8 mouse cellular contexts compared by ENCODE assay signal in the genomic region with DNA sequence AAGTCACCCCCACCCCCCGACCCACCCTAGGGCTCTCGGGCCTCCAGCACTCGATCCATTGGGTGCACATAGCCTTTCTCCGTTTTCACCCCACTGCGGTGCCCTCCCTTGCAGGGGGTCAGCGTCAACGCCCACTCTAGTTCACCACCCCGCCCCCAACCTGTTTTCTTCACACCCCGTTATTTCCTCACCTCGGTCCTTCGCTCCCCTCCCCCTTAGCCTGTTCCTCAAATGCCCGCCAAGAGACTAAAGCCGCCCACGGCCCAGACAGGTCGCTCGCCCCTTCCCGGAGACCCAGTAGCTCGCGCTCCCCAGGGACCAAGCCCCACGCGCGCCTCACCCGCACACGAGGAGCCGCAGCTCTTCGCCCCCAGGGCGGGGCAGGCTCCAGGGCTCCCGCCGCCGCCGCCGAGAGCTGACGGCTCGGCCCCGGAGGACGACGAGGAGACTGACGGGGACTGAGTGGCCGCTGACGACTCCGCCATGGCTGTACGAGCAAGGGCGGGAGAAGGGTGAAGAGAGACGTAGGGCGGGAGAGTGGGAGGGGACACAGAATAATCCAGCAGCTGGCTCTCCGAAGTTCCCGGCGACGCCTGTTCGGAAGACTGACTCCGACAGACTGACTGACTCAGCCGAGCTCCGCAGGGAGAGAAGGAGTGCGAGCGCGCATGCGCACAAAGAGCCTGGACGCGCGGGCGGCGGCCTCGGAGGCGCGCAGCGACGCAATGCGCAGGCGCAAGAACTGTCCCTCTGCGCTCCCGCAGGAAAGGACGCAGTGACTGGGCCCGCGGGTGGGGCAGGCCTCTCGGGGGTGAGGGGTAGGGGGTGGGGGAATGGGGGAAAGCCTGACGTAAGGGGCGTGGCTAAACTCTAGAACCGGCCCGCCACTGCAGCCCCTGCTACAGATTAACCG. TPM values are rescaled to one million over a fixed set of nuclear protein-coding genes. Genes with fewer than 3 reads are reported as not detected.
DNase-seq lines count a peak whose midpoint lies in the region; ATAC-seq and TF ChIP-seq lines count a peak whose summit lies in the region.

TSS of gene Rtn3 (minus strand) at position 683 of the 913 bp plus-strand sequence.

- TF ChIP-seq CTCF in liver, adult 2 months (IDR thresholded peaks at IDR 0.05; ENCODE audit: low read depth, low read length), result no peak

- WGBS in heart, embryonic 11.5 days (ENCODE audit: insufficient replicate concordance), result 1% methylated on average over 80 of the region's 80 CpGs
- under 1% methylated on average over 76 of the region's 80 CpGs for WGBS in kidney, embryonic 16.5 days
- under 1% methylated on average over 80 of the region's 80 CpGs for WGBS in liver, adult 2 months

- no peaks in the 10 kb centered on the region for H3K36me3 ChIP-seq in heart, embryonic 11.5 days (ENCODE audit: control insufficient read depth, insufficient read depth, low read length)
- no peaks in the 10 kb centered on the region for H3K36me3 ChIP-seq in kidney, embryonic 16.5 days (ENCODE audit: insufficient read depth, low read length)
- H3K36me3 ChIP-seq in liver, adult 2 months (ENCODE audit: control insufficient read depth, insufficient read depth, low read length), result no peaks in the 10 kb centered on the region
- no peaks in the 10 kb centered on the region for H3K36me3 ChIP-seq in myocyte (ENCODE audit: control insufficient read depth, insufficient read depth)
- H3K36me3 ChIP-seq in splenic B cell, adult 2 months (ENCODE audit: control insufficient read depth, insufficient read depth, low read length, poor library complexity, severe bottlenecking), result no peaks in the 10 kb centered on the region

- H3K4me1 ChIP-seq in heart, embryonic 11.5 days (ENCODE audit: control insufficient read depth, insufficient read depth, low read length), result peaks cover 5% of the 10 kb centered on the region
- H3K4me1 ChIP-seq in kidney, embryonic 16.5 days (ENCODE audit: insufficient read depth, low read length), result peaks cover 11% of the 10 kb centered on the region; the same call in 1 of the 2 replicates
- peaks cover 5% of the 10 kb centered on the region for H3K4me1 ChIP-seq in liver, adult 2 months (ENCODE audit: control insufficient read depth, insufficient read depth, low read length)

- DNase-seq in B cell, adult 2 months, result peak; percentile 91 to 94
- peak; percentile 99 for DNase-seq in brain, adult 2 months (ENCODE audit: low read depth, low spot score)
- DNase-seq in liver, adult 2 months (ENCODE audit: extremely low read depth, low read depth, low spot score), result peak; percentile 92
- peak; percentile 98 for DNase-seq in splenic B cell, adult 2 months (ENCODE audit: low read depth, low spot score)

- H3ac ChIP-seq in myocyte (ENCODE audit: control insufficient read depth, insufficient read length), result peak within 1 kb of the TSS; percentile 40

- peak; percentile 88 for ATAC-seq in erythroblast, adult 5-6 weeks (replicated peaks; ENCODE audit: low FRiP score, poor library complexity, severe bottlenecking)
- peak; percentile 90 for ATAC-seq in heart, embryonic 11.5 days (replicated peaks; ENCODE audit: insufficient number of reproducible peaks, low FRiP score, low TSS enrichment)
- peak; percentile 96 for ATAC-seq in kidney, embryonic 16.5 days (ENCODE audit: low FRiP score, low TSS enrichment)

- TF ChIP-seq POLR2A in liver, adult 2 months (IDR thresholded peaks at IDR 0.05; ENCODE audit: extremely low read depth, insufficient read depth, low read length), result peak; percentile 98
- TF ChIP-seq POLR2A in myocyte (IDR thresholded peaks at IDR 0.05; ENCODE audit: insufficient read length, low read depth), result peak; percentile 90

- peak within 1 kb of the TSS; percentile 100 for H3K27ac ChIP-seq in heart, embryonic 11.5 days (ENCODE audit: low read depth, low read length)
- peak within 1 kb of the TSS; percentile 100 for H3K27ac ChIP-seq in kidney, embryonic 16.5 days (ENCODE audit: low read length)
- peak within 1 kb of the TSS; percentile 90 for H3K27ac ChIP-seq in liver, adult 2 months (replicated peaks; ENCODE audit: insufficient read depth, low read depth, low read length)

- peaks cover 13% of the 10 kb centered on the region; the same call in 1 of the 2 replicates for H3K79me2 ChIP-seq in liver, adult 2 months (ENCODE audit: control insufficient read depth, insufficient read depth, low read length)
- H3K79me2 ChIP-seq in myocyte (ENCODE audit: control insufficient read depth, insufficient read depth), result peaks cover 45% of the 10 kb centered on the region

- H3K9me3 ChIP-seq in heart, embryonic 11.5 days (replicated peaks; ENCODE audit: control insufficient read depth, low read length), result no peaks in the 10 kb centered on the region
- H3K9me3 ChIP-seq in kidney, embryonic 16.5 days (ENCODE audit: low read length), result no peaks in the 10 kb centered on the region

- H3K4me3 ChIP-seq in heart, embryonic 11.5 days (ENCODE audit: low read depth, low read length), result peak within 1 kb of the TSS; percentile 99
- H3K4me3 ChIP-seq in kidney, embryonic 16.5 days (ENCODE audit: low read length), result peak within 1 kb of the TSS; percentile 99
- H3K4me3 ChIP-seq in liver, adult 2 months (ENCODE audit: insufficient read depth, low read depth, low read length), result peak within 1 kb of the TSS; percentile 81
- peak within 1 kb of the TSS; percentile 86 for H3K4me3 ChIP-seq in myocyte

- H3K9ac ChIP-seq in heart, embryonic 11.5 days (ENCODE audit: low read depth, low read length), result peak within 1 kb of the TSS; percentile 100
- H3K9ac ChIP-seq in kidney, embryonic 16.5 days (replicated peaks; ENCODE audit: low read length), result peak within 1 kb of the TSS; percentile 95
- H3K9ac ChIP-seq in liver, adult 2 months (ENCODE audit: low read depth, low read length), result peak within 1 kb of the TSS; percentile 91

- H3K27me3 ChIP-seq in heart, embryonic 11.5 days (ENCODE audit: control insufficient read depth, insufficient read depth, low read length), result no peaks in the 10 kb centered on the region
- no peaks in the 10 kb centered on the region for H3K27me3 ChIP-seq in kidney, embryonic 16.5 days (ENCODE audit: insufficient read depth, low read length)
- no peaks in the 10 kb centered on the region for H3K27me3 ChIP-seq in liver, adult 2 months (ENCODE audit: control insufficient read depth, insufficient read depth, low read length)
- H3K27me3 ChIP-seq in myocyte (ENCODE audit: control insufficient read depth, insufficient read depth, insufficient read length), result no peaks in the 10 kb centered on the region
- H3K27me3 ChIP-seq in splenic B cell, adult 2 months (ENCODE audit: control insufficient read depth, insufficient read depth, low read length, poor library complexity, severe bottlenecking), result no peaks in the 10 kb centered on the region

- H3K4me2 ChIP-seq in heart, embryonic 11.5 days, result peak within 1 kb of the TSS; percentile 79
- H3K4me2 ChIP-seq in kidney, embryonic 16.5 days (replicated peaks; ENCODE audit: low read depth, low read length), result peak within 1 kb of the TSS; percentile 67
- peak within 1 kb of the TSS; percentile 74 for H3K4me2 ChIP-seq in myocyte (ENCODE audit: low read depth)

TF ChIP-seq in myocyte, 11 proteins besides CTCF, POLR2A, EP300 and RAD21:
- TF ChIP-seq USF1 (IDR thresholded peaks at IDR 0.05; ENCODE audit: low read depth) (no peak), MYOG (IDR thresholded peaks at IDR 0.05; ENCODE audit: control insufficient read depth in 1 of 3, insufficient read depth in 1 of 3, insufficient read length in 2 of 3, low read depth in 2 of 3) (peak in 1 of 3 experiments; percentile 56), SRF (IDR thresholded peaks at IDR 0.05; ENCODE audit: control insufficient read depth, insufficient read length, low read depth) (no peak), REST (IDR thresholded peaks at IDR 0.05; ENCODE audit: insufficient read depth, insufficient read length) (no peak), MAX (IDR thresholded peaks at IDR 0.05; ENCODE audit: low read depth) (no peak), E2F4 (IDR thresholded peaks at IDR 0.05; ENCODE audit: insufficient read depth) (no peak), TCF3 (IDR thresholded peaks at IDR 0.05; ENCODE audit: insufficient read length, low read depth) (no peak), TCF12 (IDR thresholded peaks at IDR 0.05; ENCODE audit: insufficient read depth, poor library complexity, severe bottlenecking) (no peak), MYOD1 (IDR thresholded peaks at IDR 0.05; ENCODE audit: control insufficient read depth in 1 of 3, insufficient read length in 2 of 3, low read depth in 2 of 3) (peak; percentile 25 to 59 (median 25)), POLR2AphosphoS2 (IDR thresholded peaks at IDR 0.05; ENCODE audit: insufficient read length, low read depth) (peak; percentile 94), CEBPB (IDR thresholded peaks at IDR 0.05; ENCODE audit: insufficient read depth, poor library complexity, severe bottlenecking) (no peak)

RNA-seq across cellular contexts. Expression of gene Rtn3, which starts in this region (rescaled TPM):
- total RNA-seq in erythroblast, adult 5-6 weeks (2015; ENCODE audit: low replicate concordance), result 85.3 and 86.7 TPM in 2 replicates
- 29.4 and 35.0 TPM in 2 replicates for total RNA-seq in erythroblast, adult 5-6 weeks (2017; ENCODE audit: low replicate concordance)
- polyA plus RNA-seq in heart, embryonic 11.5 days (2014; fragmentation: Nextera tagmentation; extraction: Ambion mirVana), result 101 and 117 TPM in 2 replicates
- 169 and 172 TPM in 2 replicates for polyA plus RNA-seq in kidney, embryonic 16.5 days (2015; fragmentation: Nextera tagmentation; extraction: Ambion mirVana)
- 22.5 and 33.6 TPM in 2 replicates for total RNA-seq in liver, adult 2 months (2014; rRNA removed)
- 45.7 and 50.0 TPM in 2 replicates for polyA plus RNA-seq in liver, adult 2 months (2012; rRNA removed)
- polyA plus RNA-seq in myocyte (2012; fragmentation: generic; extraction: Trizol), result 65.7 TPM

Comparison
In these comparisons a context has a peak if more than half of its experiments do, and no peak if none do; other contexts are left out.
1. Peak in every context shown above with its lines: DNase-seq, ATAC-seq, H3K4me3 ChIP-seq and H3K27ac ChIP-seq.